Mouse (Mus musculus): ENCODE data around the gene Cyb561a3. TPM values are rescaled to one million over a fixed set of nuclear protein-coding genes. Genes with fewer than 3 reads are reported as not detected.

The Cyb561a3 gene
- polyA plus RNA-seq, 1 experiment from 2014 or later: 22.6 TPM

GRCm38 (mm10) chr19:10603660-10604523, 26.9 kb downstream of the Cyb561a3 start:
- no peak overlapping the region for H3K9ac ChIP-seq (replicated peaks; ENCODE audit: low read depth, low read length)
- peaks cover 6% of the 10 kb centered on the region for H3K36me3 ChIP-seq (ENCODE audit: control insufficient read depth, insufficient read depth)
- H3K4me3 ChIP-seq (replicated peaks; ENCODE audit: low read length): no peak overlapping the region
- WGBS: 86% methylated on average over 18 of the region's 18 CpGs
- no peaks in the 10 kb centered on the region for H3K9me3 ChIP-seq (ENCODE audit: control insufficient read depth, low read length)
- no peak overlapping the region; the same call in 1 of the 2 replicates for H3K27ac ChIP-seq (ENCODE audit: low read length)
- peaks cover 32% of the 10 kb centered on the region for H3K4me1 ChIP-seq (replicated peaks; ENCODE audit: control insufficient read depth, insufficient read depth, low read length)
- no peak for ATAC-seq
- H3K4me2 ChIP-seq (ENCODE audit: low read length): no peak overlapping the region
- H3K27me3 ChIP-seq (replicated peaks; ENCODE audit: control insufficient read depth, insufficient read depth, low read length): no peaks in the 10 kb centered on the region

- no peak for ATAC-seq
- no peaks in the 10 kb centered on the region for H3K27me3 ChIP-seq (replicated peaks; ENCODE audit: control insufficient read depth, insufficient read depth, low read length)
- H3K9ac ChIP-seq (replicated peaks; ENCODE audit: low read depth, low read length): peak overlapping the region; percentile 73
- peak overlapping the region; percentile 56 for H3K4me2 ChIP-seq (ENCODE audit: low read length)
- H3K27ac ChIP-seq (ENCODE audit: low read length): peak overlapping the region; percentile 90
- 62% methylated on average over 3 of the region's 3 CpGs for WGBS
- no peaks in the 10 kb centered on the region for H3K9me3 ChIP-seq (ENCODE audit: control insufficient read depth, low read length)
- peak overlapping the region; percentile 96 for H3K4me3 ChIP-seq (replicated peaks; ENCODE audit: low read length)
- H3K4me1 ChIP-seq (replicated peaks; ENCODE audit: control insufficient read depth, insufficient read depth, low read length): peaks cover 32% of the 10 kb centered on the region
- peaks cover 11% of the 10 kb centered on the region for H3K36me3 ChIP-seq (ENCODE audit: control insufficient read depth, insufficient read depth)
Measured at GRCm38 (mm10) chr19:10604534-10604933, 27.6 kb downstream of the Cyb561a3 start.

GRCm38 (mm10) chr19:10605293-10605900, 28.4 kb downstream of the Cyb561a3 start, which contains the start of the genes Ddb1 and Tkfc:
Gene Ddb1 (plus strand): TSS chr19:10605327.
Gene Tkfc (minus strand): TSS chr19:10605654.
- Histone ChIP-seq H3K9ac (replicated peaks; ENCODE audit: low read depth, low read length) (peak within 1 kb of the TSS; percentile 94), H3K9me3 (ENCODE audit: control insufficient read depth, low read length) (no peaks in the 10 kb centered on the region), H3K4me1 (replicated peaks; ENCODE audit: control insufficient read depth, insufficient read depth, low read length) (peaks cover 32% of the 10 kb centered on the region), H3K27ac (ENCODE audit: low read length) (peak within 1 kb of the TSS; percentile 90), H3K27me3 (replicated peaks; ENCODE audit: control insufficient read depth, insufficient read depth, low read length) (no peaks in the 10 kb centered on the region), H3K4me3 (replicated peaks; ENCODE audit: low read length) (peak within 1 kb of the TSS; percentile 96), H3K36me3 (ENCODE audit: control insufficient read depth, insufficient read depth) (peaks cover 14% of the 10 kb centered on the region), H3K4me2 (ENCODE audit: low read length) (peak within 1 kb of the TSS; percentile 84)
- under 1% methylated on average over 49 of the region's 49 CpGs for WGBS
- peak; percentile 95 for ATAC-seq

GRCm38 (mm10) chr19:10605901-10606622, 29.1 kb downstream of the Cyb561a3 start:
- Histone ChIP-seq H3K9ac (replicated peaks; ENCODE audit: low read depth, low read length) (peak overlapping the region; percentile 94), H3K9me3 (ENCODE audit: control insufficient read depth, low read length) (no peaks in the 10 kb centered on the region), H3K27me3 (replicated peaks; ENCODE audit: control insufficient read depth, insufficient read depth, low read length) (no peaks in the 10 kb centered on the region), H3K4me1 (replicated peaks; ENCODE audit: control insufficient read depth, insufficient read depth, low read length) (peaks cover 32% of the 10 kb centered on the region), H3K27ac (ENCODE audit: low read length) (peak overlapping the region; percentile 90), H3K4me3 (replicated peaks; ENCODE audit: low read length) (peak overlapping the region; percentile 96), H3K36me3 (ENCODE audit: control insufficient read depth, insufficient read depth) (peaks cover 21% of the 10 kb centered on the region), H3K4me2 (ENCODE audit: low read length) (peak overlapping the region; percentile 84)
- no peak for ATAC-seq
- 8% methylated on average over 20 of the region's 20 CpGs for WGBS

- H3K4me3 ChIP-seq (replicated peaks; ENCODE audit: low read length): no peak overlapping the region
- ATAC-seq: no peak
- no peak overlapping the region for H3K4me2 ChIP-seq (ENCODE audit: low read length)
- no peaks in the 10 kb centered on the region for H3K9me3 ChIP-seq (ENCODE audit: control insufficient read depth, low read length)
- no peak overlapping the region for H3K27ac ChIP-seq (ENCODE audit: low read length)
- WGBS: 89% methylated on average over 5 of the region's 5 CpGs
- no peak overlapping the region for H3K9ac ChIP-seq (replicated peaks; ENCODE audit: low read depth, low read length)
- H3K4me1 ChIP-seq (replicated peaks; ENCODE audit: control insufficient read depth, insufficient read depth, low read length): peaks cover 20% of the 10 kb centered on the region
- no peaks in the 10 kb centered on the region for H3K27me3 ChIP-seq (replicated peaks; ENCODE audit: control insufficient read depth, insufficient read depth, low read length)
- H3K36me3 ChIP-seq (ENCODE audit: control insufficient read depth, insufficient read depth): peaks cover 35% of the 10 kb centered on the region
Measured at GRCm38 (mm10) chr19:10608573-10609240, 31.7 kb downstream of the Cyb561a3 start.

GRCm38 (mm10) chr19:10634106-10634871, 57.3 kb downstream of the Cyb561a3 start, which contains the start of gene Vwce:
Gene Vwce (plus strand): TSS chr19:10634213.
- H3K27ac ChIP-seq (ENCODE audit: low read length): no peak within 1 kb of the TSS
- H3K4me2 ChIP-seq (ENCODE audit: low read length): peak within 1 kb of the TSS; percentile 89
- peak within 1 kb of the TSS; percentile 47 for H3K4me3 ChIP-seq (replicated peaks; ENCODE audit: low read length)
- H3K36me3 ChIP-seq (ENCODE audit: control insufficient read depth, insufficient read depth): peaks cover 8% of the 10 kb centered on the region; the same call in 1 of the 2 replicates
- WGBS: 2% methylated on average over 32 of the region's 32 CpGs
- peaks cover 14% of the 10 kb centered on the region for H3K4me1 ChIP-seq (replicated peaks; ENCODE audit: control insufficient read depth, insufficient read depth, low read length)
- ATAC-seq: peak; percentile 69
- H3K9me3 ChIP-seq (ENCODE audit: control insufficient read depth, low read length): no peaks in the 10 kb centered on the region
- peak within 1 kb of the TSS; percentile 55 for H3K9ac ChIP-seq (replicated peaks; ENCODE audit: low read depth, low read length)
- H3K27me3 ChIP-seq (replicated peaks; ENCODE audit: control insufficient read depth, insufficient read depth, low read length): no peaks in the 10 kb centered on the region

GRCm38 (mm10) chr19:10634872-10635318, 57.9 kb downstream of the Cyb561a3 start:
- Histone ChIP-seq H3K27me3 (replicated peaks; ENCODE audit: control insufficient read depth, insufficient read depth, low read length) (no peaks in the 10 kb centered on the region), H3K4me3 (replicated peaks; ENCODE audit: low read length) (peak overlapping the region; percentile 47), H3K4me2 (ENCODE audit: low read length) (peak overlapping the region; percentile 89), H3K9ac (replicated peaks; ENCODE audit: low read depth, low read length) (peak overlapping the region; percentile 55), H3K36me3 (ENCODE audit: control insufficient read depth, insufficient read depth) (peaks cover 2% of the 10 kb centered on the region; the same call in 1 of the 2 replicates), H3K4me1 (replicated peaks; ENCODE audit: control insufficient read depth, insufficient read depth, low read length) (peaks cover 14% of the 10 kb centered on the region), H3K9me3 (ENCODE audit: control insufficient read depth, low read length) (no peaks in the 10 kb centered on the region), H3K27ac (ENCODE audit: low read length) (no peak overlapping the region)
- 3% methylated on average over 21 of the region's 21 CpGs for WGBS
- peak; percentile 91 for ATAC-seq

GRCm38 (mm10) chr19:10637840-10638239, 60.9 kb downstream of the Cyb561a3 start:
- H3K4me3 ChIP-seq (replicated peaks; ENCODE audit: low read length): no peak overlapping the region
- H3K9me3 ChIP-seq (ENCODE audit: control insufficient read depth, low read length): no peaks in the 10 kb centered on the region
- H3K27ac ChIP-seq (ENCODE audit: low read length): no peak overlapping the region
- H3K9ac ChIP-seq (replicated peaks; ENCODE audit: low read depth, low read length): no peak overlapping the region
- no peak for ATAC-seq
- H3K36me3 ChIP-seq (ENCODE audit: control insufficient read depth, insufficient read depth): no peaks in the 10 kb centered on the region
- no peaks in the 10 kb centered on the region for H3K27me3 ChIP-seq (replicated peaks; ENCODE audit: control insufficient read depth, insufficient read depth, low read length)
- no peak overlapping the region for H3K4me2 ChIP-seq (ENCODE audit: low read length)
- 70% methylated on average over 7 of the region's 7 CpGs for WGBS
- peaks cover 14% of the 10 kb centered on the region for H3K4me1 ChIP-seq (replicated peaks; ENCODE audit: control insufficient read depth, insufficient read depth, low read length)

Data from forebrain, embryonic 16.5 days (tissue).